Mouse (Mus musculus): ENCODE measurements around the gene Vmn1r3.
"Not testable (repeated sequence)": the region's sequence is repeated elsewhere in the genome, so short reads cannot be mapped to it uniquely, and the experiment has no call there.

- TF ChIP-seq CTCF (IDR thresholded peaks at IDR 0.05; ENCODE audit: borderline replicate concordance, insufficient read depth, low read length); POLR2A (IDR thresholded peaks at IDR 0.05; ENCODE audit: low read depth, low read length): not testable (repeated sequence)
These were observed 31.8 kb downstream of the Vmn1r3 start for GRCm38 (mm10) chr4:3153320-3153719.

All from embryonic fibroblast, embryonic 13.5 days (primary cell).